Mouse (Mus musculus) mesoderm, embryonic 11.5 days (tissue): ENCODE measurements around the gene Aars2.

Source experiments
- DNase-seq: peaks from one replicate; pipeline ENCODE4 v3.0.0-alpha.2; 2012; ENCODE audit warnings: low read depth, low spot score

Aars2 gene

GRCm38 (mm10) chr17:45506700-45507189, at the start of gene Aars2:
Gene Aars2, plus strand, starts transcription at chr17:45506841.
- DNase-seq, result peak; percentile 94

- peak; percentile 18 for DNase-seq
These were observed 49.2 kb upstream of the Aars2 start for GRCm38 (mm10) chr17:45457487-45457886.

GRCm38 (mm10) chr17:45458516-45458915, 48.1 kb upstream of the Aars2 start:
- no peak for DNase-seq

- DNase-seq, result no peak
These were observed 47.6 kb upstream of the Aars2 start for GRCm38 (mm10) chr17:45459062-45459461.

- no peak for DNase-seq
These were observed 44.1 kb upstream of the Aars2 start for GRCm38 (mm10) chr17:45462506-45462905.

GRCm38 (mm10) chr17:45464255-45464654, 42.4 kb upstream of the Aars2 start:
- no peak for DNase-seq

GRCm38 (mm10) chr17:45466701-45467100, 39.9 kb upstream of the Aars2 start:
- no peak for DNase-seq

GRCm38 (mm10) chr17:45468302-45468701, 38.3 kb upstream of the Aars2 start:
- no peak for DNase-seq

GRCm38 (mm10) chr17:45470726-45471125, 35.9 kb upstream of the Aars2 start:
- no peak for DNase-seq

- no peak for DNase-seq
These were observed 33.0 kb upstream of the Aars2 start for GRCm38 (mm10) chr17:45473667-45474066.

- no peak for DNase-seq
These were observed 32.5 kb upstream of the Aars2 start for GRCm38 (mm10) chr17:45474146-45474545.

- peak; percentile 64 for DNase-seq
These were observed 31.8 kb upstream of the Aars2 start, which contains the start of gene Spats1 for GRCm38 (mm10) chr17:45474669-45475465. Gene Spats1, minus strand, starts transcription at chr17:45475415.

- peak; percentile 84 for DNase-seq
These were observed 28.3 kb upstream of the Aars2 start for GRCm38 (mm10) chr17:45478234-45478825.

GRCm38 (mm10) chr17:45480429-45480828, 26.2 kb upstream of the Aars2 start:
- no peak for DNase-seq

GRCm38 (mm10) chr17:45485581-45485980, 21.1 kb upstream of the Aars2 start:
- DNase-seq, result no peak

GRCm38 (mm10) chr17:45487216-45487615, 19.4 kb upstream of the Aars2 start:
- DNase-seq, result no peak

- DNase-seq, result no peak
These were observed 18.1 kb upstream of the Aars2 start for GRCm38 (mm10) chr17:45488321-45489254.

- no peak for DNase-seq
These were observed 16.9 kb upstream of the Aars2 start for GRCm38 (mm10) chr17:45489736-45490135.

- DNase-seq, result no peak
These were observed 16.0 kb upstream of the Aars2 start for GRCm38 (mm10) chr17:45490532-45491154.

GRCm38 (mm10) chr17:45495398-45495797, 11.2 kb upstream of the Aars2 start:
- DNase-seq, result no peak

- DNase-seq, result no peak
These were observed 8.2 kb upstream of the Aars2 start for GRCm38 (mm10) chr17:45498397-45498796.
